Mouse (Mus musculus) gastrocnemius, postnatal 14 days (tissue): Measurements from ENCODE around the gene Mcm5. TPM values are rescaled to one million over a fixed set of nuclear protein-coding genes. Genes with fewer than 3 reads are reported as not detected.

Experiments
- DNase-seq: peaks from one replicate; pipeline ENCODE4 v3.0.0; 2021; ENCODE audit warnings: mixed read lengths
- intact Hi-C: fragments of 180-260 bp; cut with DNase I; formaldehyde crosslinking; loops from one replicate; pipeline ENCODE4 v1.15.1; 2025; ENCODE audit warnings: low total_unique reads
- total RNA-seq, 2 experiments: library from RNA; stranded (reverse); gene quantifications; 2 replicates each; pipeline ENCODE4 v1.2.3; 2021

The Mcm5 gene
- total RNA-seq, 2 experiments from 2014 or later, result 4.4 to 7.1 TPM

DNA sequence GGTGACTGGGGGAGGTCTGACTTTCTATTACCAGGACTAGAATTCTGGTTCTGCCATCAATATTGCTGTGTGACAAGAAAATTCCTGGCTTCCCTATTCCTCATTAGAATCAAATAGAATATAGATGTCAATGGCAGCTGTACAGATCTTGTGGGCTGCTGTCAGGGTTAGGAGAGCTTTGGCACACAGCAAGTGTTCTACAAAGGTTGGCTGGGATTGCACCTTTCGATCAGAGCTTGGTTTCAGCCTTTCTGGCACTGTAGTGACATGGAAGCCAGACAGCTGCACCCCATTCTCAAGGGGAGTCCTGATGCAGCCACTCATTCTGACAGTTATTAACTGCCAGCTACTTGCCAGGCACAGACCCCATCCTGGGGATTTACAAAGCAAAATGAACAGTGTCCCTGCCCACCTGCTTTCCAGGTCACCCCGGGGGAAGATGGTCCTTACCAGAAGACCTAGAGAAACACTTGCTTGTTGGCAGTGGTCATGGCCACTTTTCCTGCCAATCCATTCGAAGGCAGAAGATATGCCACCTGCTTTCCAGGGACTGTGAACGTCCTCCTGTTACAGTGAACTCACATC is 18.5 kb upstream of the Mcm5 start:
- intact Hi-C loops, result no loop called here
- DNase-seq, result no peak

DNA sequence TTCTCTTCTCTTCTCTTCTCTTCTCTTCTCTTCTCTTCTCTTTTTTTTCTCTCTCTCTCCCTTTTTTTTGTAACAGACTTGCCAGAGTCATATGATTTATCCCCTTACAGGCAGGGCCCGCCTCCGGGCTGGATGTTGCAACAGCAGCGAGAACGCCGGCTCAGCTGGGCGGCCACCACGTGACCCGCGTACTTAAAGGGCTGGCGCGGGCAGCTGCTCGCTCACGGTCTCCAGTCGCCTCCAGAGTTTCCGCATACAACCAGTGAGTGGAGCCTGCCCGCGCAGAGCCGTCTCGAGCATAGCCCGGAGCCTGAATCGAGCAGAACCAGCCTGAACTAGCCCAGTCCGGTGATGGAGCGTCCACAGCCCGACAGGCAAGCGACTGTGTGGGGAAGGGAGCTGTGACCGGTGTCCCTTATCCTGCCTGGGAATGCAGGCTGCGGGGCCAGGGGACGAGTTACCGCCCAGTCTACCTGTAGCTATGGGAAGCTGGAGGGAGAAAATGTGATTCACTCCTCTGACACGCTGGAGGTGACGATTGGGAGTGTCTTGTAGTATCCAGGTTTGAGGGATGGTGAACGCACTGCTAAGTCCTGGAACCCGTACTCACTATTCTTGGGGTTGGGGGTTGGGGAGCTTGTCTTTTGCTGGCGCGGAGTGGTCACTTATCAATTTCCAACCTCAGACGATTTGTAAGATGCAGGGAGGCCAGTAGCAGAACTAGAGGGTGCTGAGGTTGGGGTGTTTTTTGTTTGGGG is 15.8 kb upstream of the Mcm5 start, which contains the start of gene Hmox1:
TSS of gene Hmox1 (plus strand) at position 223 of the 758 bp plus-strand sequence.
- peak; percentile 95 for DNase-seq
- intact Hi-C loops, result no loop called here

DNA sequence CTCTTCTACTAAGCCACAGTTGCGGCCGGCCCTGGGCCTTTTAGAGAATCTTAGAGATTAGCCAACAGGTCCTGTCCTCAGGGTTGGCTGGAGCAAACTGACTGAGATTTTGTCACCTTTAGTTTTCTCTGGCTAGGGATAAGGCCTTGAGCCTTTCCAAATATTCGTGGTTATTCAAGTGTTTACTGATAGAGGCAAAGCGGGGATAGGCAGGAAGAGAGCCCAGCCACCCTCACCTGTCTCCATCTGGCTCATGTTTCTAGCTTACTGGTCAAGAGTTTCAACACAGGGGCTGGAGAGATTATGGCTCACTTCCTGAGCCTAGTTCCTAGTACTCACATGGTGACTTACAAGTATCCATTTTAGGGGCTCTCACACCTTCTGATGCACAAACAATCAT is 6.4 kb upstream of the Mcm5 start:
- intact Hi-C loops, result no loop called here
- DNase-seq, result no peak

DNA sequence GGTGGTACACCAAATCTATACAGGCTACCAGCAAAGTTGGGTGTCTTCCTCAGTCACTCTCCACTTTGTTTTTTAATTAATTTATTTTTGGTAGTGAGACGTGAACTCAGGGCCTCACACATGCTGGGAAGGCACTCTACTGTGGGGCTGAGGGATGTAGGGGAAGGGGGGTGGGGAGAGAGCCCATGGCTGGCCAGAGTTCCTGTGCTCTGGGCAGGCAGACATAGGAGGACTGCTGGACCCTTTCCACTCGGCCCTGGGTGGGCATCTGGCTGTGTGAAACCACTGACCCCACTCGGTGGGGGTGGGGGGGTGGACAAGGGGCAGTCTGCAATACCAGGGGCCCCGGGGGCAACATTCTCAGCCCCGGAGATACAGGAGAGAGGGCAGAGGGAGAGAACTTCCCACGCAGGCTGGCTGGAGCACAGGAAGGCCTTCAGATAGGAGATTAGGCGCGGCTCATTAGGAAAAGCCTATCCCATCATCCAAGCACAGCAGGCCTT is 5.9 kb upstream of the Mcm5 start:
- intact Hi-C loops, result no loop called here
- no peak for DNase-seq

DNA sequence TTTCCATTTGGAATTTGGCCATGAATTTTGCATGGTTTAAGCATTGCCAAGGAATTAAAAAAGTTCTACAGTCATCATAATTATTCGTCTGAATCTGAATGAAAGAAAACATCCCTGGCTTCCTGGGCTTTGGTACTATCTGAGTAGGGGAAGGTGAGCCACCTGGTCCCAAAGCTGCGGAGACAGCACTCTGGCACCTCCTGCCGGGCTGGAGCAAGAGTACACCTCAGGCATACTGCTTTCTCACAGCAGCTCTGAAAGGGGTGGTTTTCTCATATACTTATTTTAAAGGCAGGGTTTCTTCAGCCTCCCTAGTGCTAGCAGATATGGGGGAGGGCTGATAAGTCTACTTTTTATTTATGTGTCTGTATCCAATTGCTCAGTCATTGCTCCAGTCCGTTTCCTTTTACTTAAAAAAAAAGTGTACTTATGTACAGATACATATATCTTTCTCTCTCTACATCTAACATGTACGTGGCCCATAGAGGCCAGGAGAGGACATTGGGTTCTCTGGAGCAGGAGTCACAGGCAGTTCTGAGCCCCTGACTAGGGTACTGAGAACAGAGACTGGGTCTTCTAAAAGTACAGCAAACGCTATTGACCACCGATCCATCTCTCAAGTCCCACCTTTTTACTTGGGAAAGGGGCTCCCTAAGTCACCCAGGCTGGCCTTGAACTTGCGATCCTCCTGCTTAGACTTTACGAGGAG is 688 bp upstream of the Mcm5 start:
- intact Hi-C loops, result loop anchor here (2.0 kb wide), 1 partner anchor 36 kb away; no protein-coding TSS in a partner anchor
- DNase-seq, result peak; percentile 78

DNA sequence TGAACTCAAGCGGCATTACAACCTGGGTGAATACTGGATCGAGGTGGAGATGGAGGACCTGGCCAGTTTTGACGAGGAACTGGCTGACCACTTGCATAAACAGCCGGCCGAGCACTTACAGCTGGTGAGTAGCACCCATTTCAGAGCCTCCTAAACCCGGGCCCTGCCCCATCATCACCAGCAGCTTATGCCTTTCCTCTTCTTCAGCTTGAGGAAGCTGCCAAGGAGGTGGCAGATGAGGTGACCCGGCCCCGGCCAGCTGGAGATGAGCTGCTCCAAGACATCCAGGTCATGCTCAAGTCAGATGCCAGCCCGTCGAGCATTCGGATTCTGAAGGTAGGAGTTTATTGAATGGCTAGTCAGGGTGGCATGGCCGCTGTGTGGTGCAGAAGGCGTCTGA is 724 bp downstream of the Mcm5 start:
- no peak for DNase-seq
- intact Hi-C loops, result no loop called here

DNA sequence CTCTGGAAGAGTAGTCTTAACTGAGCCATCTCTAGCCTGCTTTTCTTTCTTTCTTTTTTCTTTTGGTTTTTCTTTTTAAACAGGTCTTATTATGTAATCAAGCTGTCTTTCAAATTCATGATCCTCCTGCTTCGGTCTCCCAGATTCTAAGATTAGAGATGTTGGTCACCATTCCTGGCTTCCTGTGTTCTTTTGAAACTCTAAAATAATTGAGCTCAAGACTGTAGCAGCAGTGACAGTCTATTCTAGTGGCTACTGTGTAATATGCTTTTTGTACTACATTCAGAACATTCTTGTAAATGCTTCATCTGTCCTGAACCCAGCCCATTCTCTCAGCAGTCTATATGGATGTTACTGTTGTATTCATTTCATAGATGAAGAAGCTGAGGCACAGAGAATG is 9.1 kb downstream of the Mcm5 start:
- intact Hi-C loops, result no loop called here
- DNase-seq, result no peak

DNA sequence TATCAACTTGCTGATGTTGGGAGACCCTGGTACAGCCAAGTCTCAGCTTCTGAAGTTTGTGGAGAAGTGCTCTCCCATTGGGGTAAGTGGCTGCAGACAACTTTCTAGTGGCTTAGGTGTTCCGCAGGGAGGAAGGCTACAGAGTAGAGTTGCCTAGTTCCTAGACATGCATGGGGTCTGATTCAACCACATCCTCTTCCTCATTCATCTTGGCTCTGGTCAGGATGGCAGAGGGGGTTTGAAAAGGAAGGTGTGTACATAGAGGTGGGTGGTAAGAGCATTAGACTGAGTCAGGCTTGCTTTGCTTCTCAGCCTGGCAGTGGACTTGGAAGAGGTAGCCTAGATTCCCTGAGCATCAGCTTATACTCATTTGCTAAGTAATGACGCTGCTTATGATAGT is 9.9 kb downstream of the Mcm5 start:
- intact Hi-C loops, result no loop called here

DNA sequence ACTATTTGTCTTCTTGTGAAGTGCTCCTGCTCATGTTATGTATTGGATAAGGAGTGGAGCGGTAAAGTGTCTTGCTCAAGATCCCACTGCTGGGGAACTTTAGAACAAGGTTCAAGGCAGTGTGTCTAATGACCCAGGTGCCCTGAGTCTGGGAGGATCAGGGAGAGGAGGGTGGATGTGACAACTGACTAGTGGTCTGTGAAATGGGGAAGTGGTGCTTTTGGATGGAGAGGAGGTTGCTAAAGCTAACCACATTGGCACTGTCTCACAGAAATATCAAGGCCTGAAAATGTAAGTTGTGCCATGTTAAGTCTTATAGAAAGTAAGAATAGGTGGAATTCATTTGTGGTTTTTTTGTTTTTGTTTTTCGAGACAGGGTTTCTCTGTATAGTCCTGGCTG is 10.4 kb downstream of the Mcm5 start:
- no peak for DNase-seq
- intact Hi-C loops, result no loop called here

More for the DNA sequence above, 9.9 kb downstream of the Mcm5 start:
- no peak for DNase-seq

DNA sequence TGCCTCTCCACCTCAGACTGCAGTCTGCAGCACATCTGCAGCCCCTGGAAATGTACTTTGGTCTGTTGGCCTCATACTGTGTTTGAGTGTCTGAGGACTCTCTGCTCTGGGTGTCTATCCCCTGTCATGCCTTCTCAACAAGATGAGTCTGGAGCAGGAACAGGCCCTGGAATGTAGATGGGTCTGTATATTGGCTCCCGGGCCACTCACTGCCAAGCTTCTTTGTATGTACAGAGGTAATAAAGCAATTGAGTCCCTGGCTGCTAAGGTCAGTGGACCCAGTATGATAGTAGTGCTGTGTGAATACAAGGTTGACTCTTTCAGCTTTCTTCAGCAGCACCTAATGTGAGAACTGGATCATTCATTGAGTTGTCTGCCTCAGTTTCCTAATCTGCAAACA is 18.0 kb downstream of the Mcm5 start:
- DNase-seq, result no peak
- intact Hi-C loops, result no loop called here

DNA sequence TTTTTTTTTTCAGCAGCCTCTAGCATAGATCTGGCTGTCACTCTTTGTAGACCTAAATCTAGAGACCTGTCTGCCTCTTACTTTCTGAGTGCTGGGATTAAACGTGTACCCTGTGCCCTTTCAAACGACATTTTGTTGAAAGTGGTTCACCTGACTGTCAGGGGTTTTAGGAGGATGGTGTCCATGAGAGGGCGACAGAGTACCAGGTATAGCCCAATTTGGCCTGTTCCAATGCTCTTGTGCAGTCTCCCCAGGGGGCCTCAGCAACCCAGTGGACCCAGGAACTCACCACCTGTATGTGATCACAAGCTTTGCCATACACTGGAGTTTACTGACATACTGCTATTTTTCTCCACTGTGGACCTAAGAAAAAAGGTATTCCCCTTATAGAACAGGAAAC is 23.1 kb downstream of the Mcm5 start:
- intact Hi-C loops, result loop anchor here (5.0 kb wide), 1 partner anchor 140 kb away; no protein-coding TSS in a partner anchor

DNA sequence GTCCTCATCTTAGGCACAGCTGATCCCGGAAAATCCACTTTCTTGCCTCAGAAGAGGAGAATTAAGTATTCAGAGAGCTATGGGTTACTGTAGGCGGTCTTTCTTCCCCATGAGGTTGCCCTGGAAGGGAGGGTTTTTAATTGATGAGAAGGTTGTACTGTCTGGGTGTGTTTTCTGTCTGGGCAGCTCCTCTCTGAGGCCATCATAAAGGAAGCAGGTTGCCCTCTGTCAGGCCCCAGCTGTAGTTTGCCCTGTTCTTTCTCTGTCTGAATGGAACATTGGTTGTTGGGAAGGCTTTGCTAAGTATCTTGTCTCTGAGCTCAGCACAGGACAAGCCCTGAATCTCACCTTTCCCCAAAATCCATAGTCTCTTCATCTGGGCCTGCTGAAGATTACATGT is 24.0 kb downstream of the Mcm5 start:
- intact Hi-C loops, result loop anchor here (5.0 kb wide), 1 partner anchor 139 kb away; no protein-coding TSS in a partner anchor
- DNase-seq, result no peak

More for the DNA sequence above, 23.1 kb downstream of the Mcm5 start:
- no peak for DNase-seq

DNA sequence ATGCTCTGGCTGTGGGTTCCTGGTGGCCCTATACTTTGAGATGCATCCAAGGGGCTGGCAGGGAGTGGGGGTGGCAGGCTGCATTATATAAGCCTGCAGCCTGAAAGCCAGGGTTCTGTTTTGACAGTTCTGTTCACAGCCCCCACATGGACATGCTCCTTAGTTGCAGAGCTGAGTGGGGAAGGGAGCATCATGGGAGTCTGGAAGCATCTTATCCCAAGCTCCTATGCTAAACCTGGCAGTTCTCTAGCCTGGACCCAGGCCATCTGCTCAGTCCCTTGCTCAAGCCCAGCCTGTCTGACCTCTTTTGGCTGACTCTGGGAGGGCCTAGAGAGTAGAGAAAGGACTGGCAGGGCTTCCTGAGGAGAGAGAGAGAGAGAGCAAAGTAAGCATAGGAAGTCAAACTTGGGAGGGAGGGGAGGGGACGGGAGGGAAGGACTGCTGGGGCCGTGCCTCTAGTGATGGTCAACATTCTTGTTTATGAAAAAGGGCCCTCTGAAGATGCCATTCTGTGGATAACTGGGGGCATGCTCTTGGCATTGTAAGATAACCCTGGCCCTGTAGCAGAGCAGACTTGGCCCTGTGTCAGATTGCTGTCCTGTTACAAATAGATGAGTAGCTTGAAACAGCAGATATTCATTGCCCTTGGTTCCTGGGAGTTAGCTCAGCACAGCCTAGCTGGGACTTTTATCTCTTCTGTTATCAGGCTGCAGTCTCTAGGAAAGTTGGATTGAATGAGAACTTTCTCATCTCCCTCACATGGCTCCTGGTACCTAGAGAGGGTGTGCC is 25.4 kb downstream of the Mcm5 start:
- intact Hi-C loops, result loop anchor here (5.0 kb wide), 2 partner anchors 83 to 138 kb away; no protein-coding TSS in a partner anchor
- DNase-seq, result peak; percentile 65

DNA sequence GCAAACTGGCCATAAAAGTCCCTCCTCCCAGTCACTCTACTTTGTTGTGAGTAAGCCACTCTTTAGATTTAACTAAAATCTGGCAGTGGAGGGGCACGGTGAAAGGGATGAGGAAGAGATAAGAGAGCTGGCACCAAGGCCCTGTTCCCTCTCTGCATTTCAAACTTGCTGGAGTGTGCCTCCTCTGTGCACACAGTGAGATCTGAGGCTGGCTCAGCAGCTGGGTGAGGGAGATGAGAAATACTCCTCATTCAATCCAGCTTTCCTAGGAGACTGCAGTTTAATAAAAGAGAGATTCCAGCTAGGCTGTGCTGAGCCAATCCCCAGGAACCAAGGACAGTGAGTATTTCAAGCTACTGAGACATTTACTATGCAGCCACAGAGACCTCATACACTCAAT is 26.4 kb downstream of the Mcm5 start:
- intact Hi-C loops, result loop anchor here (2.0 to 5.0 kb wide), 2 partner anchors 17 to 82 kb away; no protein-coding TSS in a partner anchor
- DNase-seq, result no peak

DNA sequence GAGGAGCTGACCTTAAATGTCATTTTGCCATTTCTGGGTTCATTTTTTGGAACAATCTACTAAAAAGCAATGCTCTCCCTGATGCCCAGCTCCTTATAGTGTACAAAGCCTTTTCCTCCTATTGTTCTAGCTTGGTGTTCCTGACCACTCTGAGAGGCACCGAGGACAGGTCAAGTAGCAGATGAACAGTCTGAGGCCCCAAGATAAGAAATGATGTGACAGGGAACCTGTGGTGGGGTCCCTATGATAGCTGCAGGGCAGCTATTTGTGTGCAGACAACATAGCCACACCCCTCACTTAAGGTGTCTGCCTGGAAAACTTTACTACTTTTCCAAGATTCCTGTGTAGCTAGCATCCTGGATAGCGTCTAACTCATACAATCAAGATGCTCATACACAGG is 26.9 kb downstream of the Mcm5 start:
- intact Hi-C loops, result loop anchor here (2.0 to 5.0 kb wide), 2 partner anchors 17 to 81 kb away; no protein-coding TSS in a partner anchor
- no peak for DNase-seq

DNA sequence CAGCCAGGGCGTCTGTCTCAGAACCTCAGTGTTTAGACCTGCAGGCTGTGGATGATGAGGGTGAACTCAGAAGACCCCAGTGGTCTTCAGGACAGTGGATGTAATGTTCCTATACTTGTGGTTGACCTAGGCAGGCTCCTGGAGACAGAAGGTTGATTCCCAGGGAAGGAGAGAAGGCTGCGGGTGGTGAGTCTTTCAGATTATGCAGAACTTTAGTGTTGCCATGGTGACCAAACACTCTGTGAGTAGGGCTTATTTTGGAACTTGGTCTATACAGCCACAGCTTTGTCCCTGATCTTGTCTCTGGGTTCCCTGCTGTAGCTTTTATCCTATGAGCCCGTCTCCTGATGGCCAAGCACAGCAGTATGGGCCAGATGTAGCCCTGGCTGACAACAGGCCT is 28.2 kb downstream of the Mcm5 start:
- intact Hi-C loops, result loop anchor here (2.0 to 5.0 kb wide), 2 partner anchors 15 to 80 kb away; no protein-coding TSS in a partner anchor
- no peak for DNase-seq

DNA sequence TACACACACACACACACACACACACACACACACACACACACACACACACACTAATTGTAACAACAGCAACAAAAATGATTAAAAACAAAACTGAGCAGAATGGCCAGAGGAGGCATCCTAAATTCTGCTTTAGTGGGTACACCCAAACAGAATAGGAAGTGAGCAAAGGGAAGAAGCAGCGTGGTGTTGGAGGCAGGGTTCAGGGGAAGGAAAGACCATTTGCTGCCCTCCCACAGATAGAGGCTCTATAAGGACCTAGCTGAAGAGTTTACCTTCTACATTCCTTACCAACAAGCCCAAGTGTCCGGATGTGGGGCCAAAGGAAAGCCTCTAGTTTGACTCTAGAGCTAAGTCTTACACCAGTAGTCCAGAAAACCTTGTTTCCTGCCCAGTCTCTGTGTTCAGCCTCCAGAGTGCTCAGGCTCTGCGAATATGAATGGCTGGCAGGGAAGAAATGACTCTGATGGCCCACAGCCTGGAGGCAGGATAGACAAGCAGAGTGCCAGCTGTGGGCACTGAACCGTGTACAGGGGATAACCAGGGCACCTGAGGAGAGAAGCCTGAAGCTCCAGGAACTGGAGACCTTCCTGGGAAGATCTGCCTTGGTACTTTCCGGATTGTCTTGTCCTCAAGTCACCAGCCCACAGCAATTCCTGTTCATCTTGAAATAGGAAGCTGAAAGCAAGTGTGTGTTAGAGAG is 41.7 kb downstream of the Mcm5 start:
- intact Hi-C loops, result no loop called here
- no peak for DNase-seq

DNA sequence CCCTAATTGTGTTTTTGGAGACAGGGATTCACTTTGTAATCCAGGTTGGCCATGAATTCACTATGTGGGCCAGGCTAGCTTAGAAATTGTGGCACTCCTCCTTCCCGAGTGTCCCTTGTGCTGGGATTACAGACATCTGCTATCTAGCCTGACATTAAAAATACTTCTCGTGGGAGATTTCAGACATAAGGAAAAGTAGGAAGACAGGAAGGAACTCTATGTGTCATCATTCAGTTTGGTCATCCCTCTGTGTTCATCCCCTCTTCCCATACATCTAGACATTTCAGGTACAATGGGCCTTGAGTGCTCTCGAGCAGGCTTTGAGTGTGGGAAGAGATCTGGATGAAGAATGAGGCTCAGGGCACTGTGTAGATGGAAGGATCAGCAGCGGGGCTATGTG is 42.4 kb downstream of the Mcm5 start:
- intact Hi-C loops, result loop anchor here (2.0 kb wide), 1 partner anchor 15 kb away; no protein-coding TSS in a partner anchor

More for the DNA sequence above, 42.4 kb downstream of the Mcm5 start:
- no peak for DNase-seq
